Mouse (Mus musculus): ENCODE results near the gene Nek1.

Nek1 gene

DNA sequence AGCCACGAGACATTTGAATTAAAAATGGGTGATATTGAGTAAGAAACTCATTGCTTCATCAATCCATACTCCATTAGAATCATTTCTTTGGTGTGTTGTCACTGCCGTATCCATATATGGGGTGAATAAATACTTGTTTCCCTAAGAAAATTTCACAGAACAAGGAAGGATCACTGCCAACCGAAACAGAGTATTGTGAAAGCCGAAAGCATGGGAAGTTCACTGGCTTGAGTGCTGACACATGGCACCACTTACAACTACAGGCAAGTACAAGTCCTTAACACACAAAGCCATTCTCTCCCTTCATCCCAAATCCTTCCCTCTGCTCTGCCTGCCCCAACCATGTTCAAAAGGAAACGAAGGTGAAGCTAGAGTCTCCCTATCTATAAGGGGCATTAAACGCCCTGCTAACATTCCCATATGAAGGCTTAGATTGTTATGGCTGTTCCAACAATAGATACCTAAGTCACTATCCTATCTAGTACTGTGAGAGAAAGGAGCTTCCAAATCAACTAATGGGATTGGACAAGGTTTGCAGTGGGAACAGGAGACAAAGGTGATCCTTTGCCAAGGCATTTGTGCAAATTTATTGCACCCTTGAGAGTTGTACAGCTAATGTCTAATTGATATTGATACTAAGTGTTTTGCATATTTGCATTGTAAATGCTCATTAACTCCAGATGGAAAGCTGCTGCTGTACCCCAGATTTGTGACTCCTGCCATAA, 168.6 kb downstream of the Nek1 start:
- DNase-seq: no peak

DNA sequence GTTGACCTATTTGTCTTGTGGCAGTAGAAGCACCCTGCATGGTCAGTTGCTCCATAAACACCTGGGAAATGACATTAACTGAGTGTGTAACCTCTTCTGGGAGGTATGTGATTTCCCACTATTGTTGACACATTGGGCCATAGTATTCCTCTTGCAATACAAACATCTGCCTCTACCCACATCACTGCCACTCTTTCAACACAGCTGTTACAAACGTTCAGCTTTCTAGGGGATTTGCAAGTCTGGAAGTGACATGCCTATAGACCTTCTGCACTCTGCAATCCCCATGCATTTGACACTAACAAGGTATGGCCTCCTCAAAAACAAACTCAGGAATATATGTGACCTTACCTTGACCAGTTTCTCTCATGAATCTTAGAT, 169.2 kb downstream of the Nek1 start:
- DNase-seq: no peak

DNA sequence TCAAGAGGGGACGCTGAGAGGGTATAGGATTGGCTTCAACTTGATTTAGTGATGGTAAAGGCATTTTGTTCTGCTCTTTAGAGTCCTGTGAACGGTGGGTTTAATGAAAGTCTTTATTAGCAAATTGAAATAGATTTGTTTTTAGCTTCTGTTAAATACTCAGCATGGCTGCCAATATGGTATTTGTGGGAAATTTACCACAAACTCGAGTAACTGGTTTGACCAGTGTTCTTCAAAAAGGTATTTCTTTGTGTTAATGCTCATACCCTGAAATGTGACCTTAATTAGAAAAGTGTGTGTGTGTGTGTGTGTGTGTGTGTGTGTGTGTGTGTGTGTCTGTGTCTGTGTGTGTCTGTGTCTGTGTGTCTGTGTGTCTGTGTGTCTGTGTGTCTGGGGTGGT, 178.6 kb downstream of the Nek1 start:
- DNase-seq: no peak

DNA sequence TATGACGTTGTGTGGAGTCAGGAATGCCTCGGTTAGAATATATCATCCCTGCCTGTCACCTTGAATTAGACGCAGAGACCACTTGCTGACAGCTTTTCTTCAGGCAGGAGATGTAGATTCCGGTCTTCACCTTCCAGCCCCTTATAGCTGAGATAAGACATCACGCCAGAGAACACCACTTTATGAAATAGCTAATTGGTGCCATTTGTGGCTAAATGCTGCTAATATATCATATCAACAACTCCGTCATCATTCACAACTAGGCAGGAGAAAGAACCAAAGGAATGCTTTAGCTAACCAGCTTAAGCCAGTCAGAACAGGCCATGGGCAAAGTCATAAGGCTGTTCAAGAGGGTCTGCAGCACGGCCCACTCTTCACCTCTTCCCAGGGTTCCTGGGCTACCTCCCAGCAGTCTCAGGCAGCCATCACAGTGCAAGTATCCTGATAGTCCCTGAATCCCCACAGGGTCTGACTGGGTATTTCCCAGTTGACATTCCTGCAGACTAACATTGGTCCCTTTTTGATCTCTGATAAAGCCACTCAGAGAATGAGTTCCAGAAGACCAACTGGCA, 181.0 kb downstream of the Nek1 start:
- DNase-seq: no peak

DNA sequence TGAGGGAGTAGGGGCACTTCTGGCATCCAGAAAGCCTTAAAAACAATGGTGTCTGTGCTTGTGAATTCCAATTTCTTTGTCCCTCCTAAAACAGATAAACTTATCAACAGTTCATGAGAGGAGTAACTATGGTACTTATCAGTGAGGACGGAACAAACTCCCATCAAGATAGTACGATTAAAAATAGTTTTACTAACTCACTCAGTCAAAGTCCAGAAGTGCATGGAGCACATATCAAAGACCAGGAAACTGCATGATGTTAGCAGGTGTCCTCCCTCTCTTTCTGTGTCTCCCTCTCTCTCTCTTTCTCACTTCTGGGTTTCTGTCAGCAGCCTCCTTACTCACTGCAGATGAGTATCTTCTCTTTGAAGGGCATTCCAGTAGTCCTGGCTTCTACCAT, 182.9 kb downstream of the Nek1 start:
- DNase-seq: no peak

DNA sequence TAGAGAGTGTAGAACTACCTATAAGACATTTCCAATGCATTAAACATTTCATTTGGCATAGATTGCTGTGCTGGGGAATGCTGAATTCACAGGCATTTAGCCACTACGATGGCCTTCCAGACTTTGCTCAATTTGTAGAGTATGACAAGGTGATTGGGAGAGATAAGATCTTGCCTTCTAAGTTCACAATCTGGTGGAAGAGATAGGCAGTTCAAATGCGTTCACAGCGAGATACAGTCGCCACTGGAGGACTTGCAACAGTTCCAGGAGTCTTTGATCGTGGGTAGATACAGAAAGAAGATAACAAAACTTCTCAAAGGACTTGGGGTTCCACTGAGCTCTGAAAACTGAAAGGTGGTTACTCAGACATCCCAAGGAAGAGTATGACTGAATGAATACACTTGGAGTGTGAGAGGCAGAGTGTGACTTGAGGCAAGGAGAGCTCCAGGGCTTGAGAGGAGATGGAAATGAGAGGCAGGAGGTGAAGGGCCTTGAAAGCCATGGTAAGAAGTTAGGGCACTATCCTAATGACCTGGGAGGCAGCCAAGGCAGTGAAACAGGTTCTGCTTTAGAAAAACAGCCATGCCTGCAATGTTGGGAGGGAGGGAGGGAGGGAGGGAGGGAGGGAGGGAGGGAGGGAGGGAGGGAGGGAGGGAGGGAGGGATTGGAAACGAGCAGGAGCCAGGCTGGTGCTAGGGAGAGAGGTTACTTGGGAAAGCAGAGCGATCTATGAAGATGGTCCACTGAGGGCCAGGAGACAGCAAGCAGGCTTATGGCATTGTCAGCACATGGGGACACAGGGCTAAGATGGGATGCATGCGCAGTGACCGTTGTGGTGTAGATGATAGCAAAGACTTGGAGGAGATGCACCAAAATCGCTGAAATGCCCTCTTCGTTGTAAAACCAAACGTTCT, 184.9 kb downstream of the Nek1 start:
- DNase-seq: no peak

DNA sequence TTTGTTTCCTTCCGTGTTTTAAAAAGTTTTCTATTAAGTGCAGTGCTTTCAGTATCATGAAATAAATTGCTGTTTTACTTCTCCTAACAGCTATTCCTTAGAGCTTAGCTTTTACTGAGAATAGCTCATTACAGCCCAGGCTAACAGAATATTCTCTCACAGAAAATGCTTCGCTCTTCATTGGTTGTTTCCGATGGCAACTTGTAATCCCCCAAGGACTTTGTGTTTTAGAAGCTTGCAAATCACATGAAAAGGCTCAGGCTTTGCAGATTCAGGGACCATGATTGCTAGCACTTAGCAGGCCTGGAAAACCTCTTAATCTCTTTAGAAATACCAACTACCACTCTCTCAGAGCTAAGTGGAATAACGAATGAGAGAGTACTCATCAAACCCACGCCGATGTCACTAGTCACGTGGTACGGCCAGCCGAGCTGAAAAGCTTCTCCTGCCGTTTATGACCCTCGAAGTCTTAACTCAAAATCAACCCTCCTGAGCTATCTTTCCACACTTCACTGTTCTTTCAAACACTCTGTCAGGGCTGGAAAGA, 185.7 kb downstream of the Nek1 start:
- DNase-seq: no peak
